Mouse (Mus musculus) intestine, postnatal 0 days (tissue): ENCODE measurements at regions not wholly inside any gene's neighbourhood (a gene's known extent, or its start where the extent isn't known, plus 50 kb on each side); places are given as distances from the start of the nearest gene placed in this dataset.
A peak's percentile ranks its signal among the peaks of the same experiment; 100 is the strongest.

Experiments
- ATAC-seq: fragments of 200-750 bp; cut with Nextera tagmentation; 2 replicates; pipeline ENCODE4 v1.8.0; 2017; ENCODE audit warnings: mild to moderate bottlenecking, moderate TSS enrichment, moderate library complexity
- H3K27ac ChIP-seq: fragments of 300-500 bp; sonication (generic); 2 replicates; pipeline ENCODE4 v1.5.1; 2014; ENCODE audit warnings: mild to moderate bottlenecking, low read depth, low read length, moderate library complexity
- H3K27me3 ChIP-seq: fragments of 300-500 bp; sonication (generic); replicated peaks from 2 replicates; pipeline ENCODE4 v1.6.1; 2014; ENCODE audit warnings: low read length, mixed read lengths; ENCODE audit not compliant: control insufficient read depth, insufficient read depth
- H3K36me3 ChIP-seq: fragments of 300-500 bp; sonication (generic); 2 replicates; pipeline ENCODE4 v1.6.1; 2014; ENCODE audit warnings: mild to moderate bottlenecking, moderate library complexity; ENCODE audit not compliant: control insufficient read depth, insufficient read depth
- H3K4me1 ChIP-seq: fragments of 300-500 bp; sonication (generic); replicated peaks from 2 replicates; pipeline ENCODE4 v1.6.1; 2014; ENCODE audit warnings: antibody characterized with exemption, low read length, mixed read lengths; ENCODE audit not compliant: control insufficient read depth, insufficient read depth
- H3K4me2 ChIP-seq: fragments of 300-500 bp; sonication (generic); replicated peaks from 2 replicates; pipeline ENCODE4 v1.6.1; 2014; ENCODE audit warnings: low read depth, mild to moderate bottlenecking, moderate library complexity
- H3K4me3 ChIP-seq: fragments of 300-500 bp; sonication (generic); 2 replicates; pipeline ENCODE4 v1.5.1; 2014; ENCODE audit warnings: low read depth, low read length
- H3K9ac ChIP-seq: fragments of 300-500 bp; sonication (generic); 2 replicates; pipeline ENCODE4 v1.6.1; 2014; ENCODE audit warnings: mild to moderate bottlenecking, low read depth, low read length
- H3K9me3 ChIP-seq: fragments of 300-500 bp; sonication (generic); 2 replicates; pipeline ENCODE4 v1.6.1; 2016; ENCODE audit warnings: mixed run types; ENCODE audit not compliant: control insufficient read depth
- CTCF ChIP-seq: sonication (generic); IDR thresholded peaks from 2 replicates; pipeline ENCODE4 v1.5.1; 2016; ENCODE audit warnings: low read depth, mild to moderate bottlenecking, control low read depth, antibody characterized with exemption, moderate library complexity
- WGBS: fragments of 180-500 bp; shearing (Covaris S2); extraction: QIAGEN DNeasy Blood & Tissue Kit; methylation state at CpG from one replicate; pipeline ENCODE4 v1.1.7; 2014; 5-methylcytosine and 5-hydroxymethylcytosine counted together

DNA sequence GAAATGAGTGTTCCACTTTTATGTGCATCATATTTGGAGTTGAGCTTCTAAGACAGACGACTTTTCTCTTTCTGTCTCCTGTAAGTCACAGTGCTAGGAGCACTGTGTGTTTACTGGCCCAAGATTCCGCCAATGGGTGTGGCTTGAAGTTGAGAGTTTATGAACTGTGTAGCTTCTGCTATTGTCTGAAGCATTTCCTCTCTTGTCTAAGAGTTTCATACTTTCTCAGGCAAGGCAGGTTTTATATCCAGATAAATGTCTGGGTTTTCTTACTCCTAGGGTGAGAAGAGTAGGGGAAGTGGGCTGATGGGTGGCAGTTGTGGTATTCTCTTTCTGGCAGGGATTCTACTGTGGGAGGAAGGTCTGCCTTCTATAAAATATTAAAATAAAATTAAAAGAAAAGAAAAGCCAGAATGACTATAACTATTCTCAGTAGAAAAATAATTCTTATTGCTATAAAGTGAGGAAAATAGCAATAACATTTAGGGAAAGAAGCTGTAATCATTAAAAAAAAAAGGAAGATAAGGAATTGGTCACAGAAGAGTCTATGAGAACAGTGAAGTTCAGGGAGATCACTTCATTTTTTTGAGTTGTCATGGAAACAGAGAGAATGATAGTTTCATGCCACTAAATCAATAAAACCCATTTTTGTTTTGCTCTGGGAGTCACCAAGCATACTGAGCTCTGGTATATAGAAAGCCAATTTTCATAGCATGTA is 147.9 kb upstream of the Cdkn2b start:
- no peak overlapping the region for H3K9ac ChIP-seq
- 36% methylated on average over 2 of the region's 2 CpGs for WGBS
- no peaks in the 10 kb centered on the region for H3K9me3 ChIP-seq
- no peak overlapping the region for H3K4me2 ChIP-seq
- H3K36me3 ChIP-seq: no peaks in the 10 kb centered on the region
- H3K27ac ChIP-seq: no peak overlapping the region
- H3K4me1 ChIP-seq: 0 out of 2 replicates have a peak, but pooled peaks cover 3% of the 10 kb centered on the region
- no peak for TF ChIP-seq CTCF
- no peak overlapping the region for H3K4me3 ChIP-seq
- no peaks in the 10 kb centered on the region for H3K27me3 ChIP-seq
- no peak for ATAC-seq

DNA sequence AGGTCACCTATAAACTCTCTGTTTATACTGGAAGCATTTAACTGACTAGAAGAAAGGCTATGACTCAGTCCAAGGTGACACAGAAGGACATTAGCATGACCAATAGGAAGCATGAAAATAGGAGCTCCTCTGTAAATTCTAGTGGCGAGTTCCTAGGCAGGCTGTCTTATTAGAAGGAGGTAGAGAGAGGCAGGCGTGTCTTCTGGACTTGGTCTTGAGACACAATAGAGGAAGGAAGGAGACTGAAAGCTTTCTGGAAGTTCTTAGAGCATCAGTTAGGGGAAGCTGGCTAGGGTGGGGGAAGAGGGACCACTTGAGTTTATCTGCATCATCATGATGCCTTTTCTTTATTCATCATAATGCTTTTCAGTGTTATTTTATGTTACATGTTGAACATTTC is 147.0 kb upstream of the Cdkn2b start:
- Histone ChIP-seq H3K4me2 (no peak overlapping the region), H3K27ac (no peak overlapping the region), H3K9ac (no peak overlapping the region), H3K4me1 (0 out of 2 replicates have a peak, but pooled peaks cover 3% of the 10 kb centered on the region), H3K9me3 (no peaks in the 10 kb centered on the region), H3K4me3 (no peak overlapping the region), H3K27me3 (no peaks in the 10 kb centered on the region), H3K36me3 (no peaks in the 10 kb centered on the region)
- TF ChIP-seq CTCF: no peak
- WGBS: 88% methylated on average over 2 of the region's 2 CpGs
- no peak for ATAC-seq

DNA sequence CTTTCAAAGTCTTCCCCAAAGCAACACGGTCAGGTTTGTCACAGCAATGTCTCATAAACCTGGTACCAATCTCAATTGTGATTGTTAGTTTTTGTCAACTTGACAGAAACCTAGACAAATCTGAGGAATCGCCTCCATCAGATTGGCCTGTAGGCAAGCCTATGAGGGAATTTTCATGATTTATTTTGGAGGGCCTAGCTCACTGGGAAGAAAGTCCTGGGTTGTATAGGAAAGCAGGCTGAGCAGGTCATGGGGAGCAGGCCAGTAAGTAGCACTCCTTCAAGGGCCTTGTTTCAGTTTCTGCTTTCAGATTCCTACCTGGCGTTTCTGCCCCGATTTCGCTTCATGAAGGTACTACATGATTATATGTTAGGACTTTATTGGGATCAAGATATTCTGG is 144.1 kb upstream of the Cdkn2b start:
- no peak overlapping the region for H3K27ac ChIP-seq
- WGBS: 92% methylated on average over 5 of the region's 5 CpGs
- H3K4me1 ChIP-seq: 0 out of 2 replicates have a peak, but pooled peaks cover 6% of the 10 kb centered on the region
- H3K9ac ChIP-seq: no peak overlapping the region
- TF ChIP-seq CTCF: no peak
- no peak for ATAC-seq
- H3K36me3 ChIP-seq: no peaks in the 10 kb centered on the region
- H3K4me3 ChIP-seq: no peak overlapping the region
- no peaks in the 10 kb centered on the region for H3K27me3 ChIP-seq
- no peak overlapping the region for H3K4me2 ChIP-seq
- H3K9me3 ChIP-seq: no peaks in the 10 kb centered on the region

DNA sequence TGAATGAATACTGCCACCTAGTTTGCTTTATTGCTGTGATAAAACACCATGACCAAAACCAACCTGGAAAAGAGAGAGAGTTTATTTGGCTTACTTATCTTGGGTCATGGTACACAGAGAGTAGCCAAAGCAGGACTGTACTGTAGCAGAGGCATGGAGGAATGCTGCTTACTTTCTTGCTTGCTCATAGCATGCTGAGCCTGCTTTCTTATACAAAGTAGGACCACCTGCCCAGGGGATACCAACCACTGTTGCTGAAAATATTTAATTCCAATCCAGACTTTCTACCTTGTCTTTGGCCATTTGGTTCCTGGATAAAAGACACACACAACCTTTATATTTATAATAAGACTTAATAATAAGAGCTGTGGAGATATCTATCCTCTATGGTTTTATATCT is 142.2 kb upstream of the Cdkn2b start:
- Histone ChIP-seq H3K4me3 (no peak overlapping the region), H3K27me3 (no peaks in the 10 kb centered on the region), H3K9me3 (no peaks in the 10 kb centered on the region), H3K4me2 (no peak overlapping the region), H3K27ac (no peak overlapping the region), H3K9ac (no peak overlapping the region), H3K4me1 (0 out of 2 replicates have a peak, but pooled peaks cover 3% of the 10 kb centered on the region), H3K36me3 (no peaks in the 10 kb centered on the region)
- no peak for TF ChIP-seq CTCF
- ATAC-seq: no peak

DNA sequence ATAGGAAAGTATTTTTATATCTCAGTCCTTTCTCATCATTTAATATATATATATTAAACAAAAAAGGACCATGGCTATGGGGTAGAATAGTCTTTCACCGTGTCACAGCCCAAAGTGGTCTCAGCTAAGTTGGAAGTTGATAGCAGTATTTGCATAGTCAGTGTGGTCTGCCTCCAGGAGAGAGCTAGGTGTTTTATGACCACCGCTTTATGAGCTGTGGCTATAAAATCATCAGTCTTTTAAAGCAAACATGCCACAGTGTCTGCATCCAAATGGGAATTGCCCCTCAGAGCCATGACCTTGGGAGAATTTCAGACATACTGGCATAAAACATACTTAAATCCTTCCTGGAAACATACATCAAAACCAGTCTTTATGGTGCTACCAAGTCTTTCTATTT is 140.9 kb upstream of the Cdkn2b start:
- no peaks in the 10 kb centered on the region for H3K27me3 ChIP-seq
- H3K36me3 ChIP-seq: no peaks in the 10 kb centered on the region
- H3K9me3 ChIP-seq: no peaks in the 10 kb centered on the region
- H3K4me3 ChIP-seq: no peak overlapping the region
- H3K9ac ChIP-seq: no peak overlapping the region
- no peak for TF ChIP-seq CTCF
- ATAC-seq: peak; percentile 71; the same call in 1 of the 2 replicates
- WGBS: 15% methylated on average over 2 of the region's 2 CpGs
- peaks cover 3% of the 10 kb centered on the region; the same call in 1 of the 2 replicates for H3K4me1 ChIP-seq
- no peak overlapping the region for H3K27ac ChIP-seq
- no peak overlapping the region for H3K4me2 ChIP-seq

DNA sequence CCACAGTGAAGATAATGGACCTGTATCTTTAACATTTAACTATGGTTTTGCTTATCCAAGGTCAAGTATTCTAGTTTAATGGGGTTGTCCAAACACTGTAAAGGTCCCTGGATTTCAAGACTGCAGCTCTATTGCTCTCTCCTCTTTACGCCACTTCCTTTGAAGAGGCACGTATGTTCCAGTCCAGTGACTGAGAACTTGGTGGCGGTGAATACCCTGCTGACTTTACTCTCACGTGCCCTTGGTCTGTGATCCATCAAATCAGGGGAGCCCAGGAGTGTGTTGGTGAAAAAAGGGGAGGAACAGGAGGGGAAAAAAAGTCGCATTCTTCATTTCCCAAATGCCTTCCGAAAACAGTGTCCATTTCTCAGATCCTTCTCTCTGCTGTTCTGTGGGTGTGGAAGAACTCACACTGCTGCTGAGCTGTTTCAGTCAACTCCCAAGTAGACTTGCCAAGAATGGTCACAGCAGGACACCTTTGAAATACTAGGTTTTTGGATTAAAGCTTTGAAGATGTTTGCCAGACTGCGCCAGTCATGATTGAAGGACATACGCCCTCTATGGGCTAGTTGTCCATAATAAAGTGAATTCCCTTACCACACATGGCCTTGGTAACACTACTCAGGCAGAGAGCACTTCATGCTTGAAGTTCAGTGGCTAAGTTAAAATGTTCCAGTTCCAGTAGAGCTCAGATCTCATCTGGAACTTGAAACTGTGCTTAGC is 136.1 kb upstream of the Cdkn2b start:
- ATAC-seq: no peak
- WGBS: 76% methylated on average over 8 of the region's 8 CpGs
- Histone ChIP-seq H3K36me3 (no peaks in the 10 kb centered on the region), H3K4me2 (no peak overlapping the region), H3K4me1 (peaks cover 3% of the 10 kb centered on the region; the same call in 1 of the 2 replicates), H3K9me3 (no peaks in the 10 kb centered on the region), H3K9ac (no peak overlapping the region), H3K4me3 (no peak overlapping the region), H3K27me3 (no peaks in the 10 kb centered on the region), H3K27ac (no peak overlapping the region)
- TF ChIP-seq CTCF: peak; percentile 46
